Mouse (Mus musculus) heart, postnatal 4 days (tissue): ENCODE results near the gene Lilra6. TPM values are rescaled to one million over a fixed set of nuclear protein-coding genes. Genes with fewer than 3 reads are reported as not detected.
"Not testable (repeated sequence)": the region's sequence is repeated elsewhere in the genome, so short reads cannot be mapped to it uniquely, and the experiment has no call there.

Experiments used
- DNase-seq: peaks from one replicate; pipeline ENCODE4 v3.0.0; 2021
- total RNA-seq, 2 experiments: library from RNA; stranded (reverse); gene quantifications; 2 replicates each; pipeline ENCODE4 v1.2.3; 2021

Gene Lilra6
- under 1 TPM; 0.12 to 0.14 TPM for total RNA-seq

DNA sequence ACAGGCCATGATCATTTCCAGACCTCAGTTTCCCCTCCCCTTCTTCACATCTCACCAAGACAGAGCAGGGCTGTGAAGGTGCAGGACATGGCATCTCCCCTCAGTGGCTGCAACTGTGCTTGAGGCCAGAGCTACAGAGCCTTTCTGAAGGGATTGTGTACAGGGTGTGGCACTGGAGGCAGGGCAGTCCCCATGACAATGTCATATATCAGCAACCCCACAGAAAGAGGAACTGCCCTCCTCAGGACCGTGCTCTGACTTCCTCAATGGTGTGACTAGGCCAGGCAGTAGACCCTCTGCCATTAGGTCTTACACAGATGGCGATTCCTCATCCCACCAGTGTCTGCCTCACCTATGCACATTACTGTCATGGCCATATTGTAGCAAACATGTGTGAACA lies at the start of gene Lilra6:
Gene Lilra6 (minus strand): TSS at position 117 of the 400 bp plus-strand sequence.
- not testable (repeated sequence) for DNase-seq

DNA sequence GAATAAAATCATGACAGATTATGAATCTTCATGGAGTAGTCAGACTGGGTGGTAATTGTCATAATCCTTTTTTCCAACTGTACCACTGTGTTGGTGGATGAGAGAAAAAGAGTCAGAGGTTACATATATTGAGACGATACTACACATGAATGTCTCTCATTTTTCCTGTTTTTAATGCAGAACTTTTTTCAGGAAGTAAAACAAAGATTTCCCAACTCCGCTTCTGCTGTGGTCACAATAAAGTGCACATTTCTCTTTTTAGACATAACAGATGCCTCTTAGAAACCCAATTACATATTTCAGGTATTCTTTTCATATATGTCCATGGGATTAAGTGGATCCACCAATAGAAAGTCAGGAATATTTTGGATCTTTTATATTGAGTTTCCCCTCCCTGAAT lies 46.7 kb upstream of the Lilra6 start:
- no peak for DNase-seq

GRCm38 (mm10) chr7:3957387-3957786 lies 42.1 kb upstream of the Lilra6 start:
- no peak for DNase-seq

DNA sequence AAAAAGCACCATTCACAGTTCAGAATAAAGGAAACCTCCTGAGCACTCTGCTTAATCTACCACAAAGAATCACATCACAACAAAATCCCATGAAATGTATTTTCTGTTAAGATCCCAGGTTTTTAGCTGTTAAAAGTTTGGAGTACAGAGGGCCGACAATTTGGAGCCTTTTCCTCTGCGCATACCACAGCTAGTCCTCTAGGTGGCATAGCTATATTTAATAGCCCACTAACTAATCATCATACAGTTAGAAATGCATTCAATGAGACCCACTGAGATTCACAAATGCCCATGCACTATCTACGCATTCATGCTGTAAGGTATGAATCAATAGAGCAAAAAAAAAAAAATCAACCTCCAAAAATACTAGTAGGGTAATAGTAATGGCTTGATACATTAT lies 33.9 kb upstream of the Lilra6 start:
- DNase-seq, result no peak

DNA sequence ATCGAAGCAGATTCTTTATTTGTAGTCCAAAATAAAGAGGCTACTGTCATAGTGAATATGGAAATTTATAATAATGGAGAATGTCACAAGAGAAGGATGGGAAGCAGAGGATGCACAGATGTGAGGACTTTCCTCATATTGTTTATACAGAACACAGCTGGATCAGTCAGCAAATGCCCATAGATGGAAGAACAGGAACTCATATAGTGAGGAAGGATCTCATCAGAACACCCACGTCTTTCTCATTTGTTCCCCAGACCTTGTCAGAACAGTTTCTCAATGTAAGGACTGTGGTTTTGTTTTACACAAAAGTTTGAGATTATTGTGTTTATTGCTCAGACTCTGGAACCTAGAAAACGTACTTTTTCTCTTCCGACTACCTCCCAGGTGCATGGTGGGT lies 32.9 kb upstream of the Lilra6 start:
- no peak for DNase-seq

DNA sequence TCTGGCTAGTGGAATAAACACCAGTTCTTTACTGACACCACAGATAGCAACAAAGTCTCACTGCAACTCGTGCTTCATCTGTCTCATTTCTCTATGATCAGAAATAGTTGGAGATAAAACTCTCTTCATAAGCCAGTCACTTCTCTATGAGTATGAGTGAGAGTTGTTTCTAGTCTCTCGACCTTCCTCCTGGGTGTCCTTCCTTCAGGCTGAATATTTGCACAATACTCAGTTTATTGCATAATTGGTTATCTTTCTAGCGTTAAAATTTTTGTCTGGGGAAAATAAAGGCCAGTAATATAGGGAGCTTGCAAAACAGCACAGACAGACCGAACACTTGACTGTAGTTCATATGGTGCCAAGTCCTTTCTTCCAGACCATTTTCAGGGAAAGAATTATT lies 30.8 kb upstream of the Lilra6 start:
- DNase-seq, result no peak

DNA sequence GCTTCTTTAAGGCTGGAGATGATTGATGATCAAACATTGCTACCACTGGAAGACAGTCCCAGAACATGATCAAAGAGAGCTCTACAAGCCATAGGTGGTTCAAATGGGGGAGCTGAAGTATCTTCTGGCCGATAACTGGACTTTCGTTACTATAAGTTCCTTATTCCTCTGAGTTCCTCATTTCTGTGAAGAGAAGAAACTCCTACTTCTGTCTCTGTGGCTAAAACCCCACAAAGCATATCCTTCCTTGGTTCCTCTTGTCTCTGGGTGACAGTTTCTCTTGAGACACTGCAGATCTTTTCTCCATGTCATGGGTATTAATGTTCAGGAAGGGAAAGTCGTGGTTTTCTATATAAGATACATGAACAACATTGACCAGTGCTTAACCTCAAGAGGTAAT lies 25.6 kb upstream of the Lilra6 start:
- no peak for DNase-seq

DNA sequence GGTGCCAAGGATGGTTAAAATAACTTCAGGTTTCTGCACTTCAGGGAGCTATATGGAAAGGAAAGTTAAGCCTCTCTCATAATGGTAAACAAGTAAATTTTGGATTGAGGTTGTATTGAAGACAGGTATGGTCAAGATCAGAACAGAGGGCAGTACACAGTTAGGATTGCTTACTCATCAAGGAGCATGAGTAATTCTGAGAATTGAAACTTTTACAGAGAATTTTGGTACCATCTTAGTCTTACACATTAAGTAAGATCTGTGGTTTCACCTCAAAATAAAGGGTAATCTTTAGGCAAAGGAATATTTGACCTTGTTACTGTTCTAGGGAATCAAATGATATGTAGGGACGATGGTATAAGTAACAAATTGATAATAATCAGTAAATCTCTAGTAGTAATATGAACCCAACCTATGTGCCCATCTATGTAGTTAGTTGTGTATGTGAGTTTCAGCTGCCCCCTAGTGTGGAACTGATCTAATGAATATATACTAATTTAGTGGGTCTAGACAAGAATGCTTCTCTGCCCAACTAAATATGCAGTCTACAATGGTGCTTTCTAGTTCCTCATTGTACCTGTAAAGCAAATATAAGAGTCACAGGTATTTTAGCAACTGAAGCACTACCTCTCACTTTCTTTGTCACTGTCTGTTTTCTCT lies 24.7 kb upstream of the Lilra6 start:
- no peak for DNase-seq

- DNase-seq, result not testable (repeated sequence)
Measured at GRCm38 (mm10) chr7:3935473-3935872, 20.2 kb upstream of the Lilra6 start.

- no peak for DNase-seq
Measured at GRCm38 (mm10) chr7:3903704-3904103, 11.6 kb downstream of the Lilra6 start.

GRCm38 (mm10) chr7:3898036-3898590 lies 17.2 kb downstream of the Lilra6 start, which contains the start of gene Gm14548:
Gm14548 (minus strand) TSS chr7:3898120.
- DNase-seq, result not testable (repeated sequence)

DNA sequence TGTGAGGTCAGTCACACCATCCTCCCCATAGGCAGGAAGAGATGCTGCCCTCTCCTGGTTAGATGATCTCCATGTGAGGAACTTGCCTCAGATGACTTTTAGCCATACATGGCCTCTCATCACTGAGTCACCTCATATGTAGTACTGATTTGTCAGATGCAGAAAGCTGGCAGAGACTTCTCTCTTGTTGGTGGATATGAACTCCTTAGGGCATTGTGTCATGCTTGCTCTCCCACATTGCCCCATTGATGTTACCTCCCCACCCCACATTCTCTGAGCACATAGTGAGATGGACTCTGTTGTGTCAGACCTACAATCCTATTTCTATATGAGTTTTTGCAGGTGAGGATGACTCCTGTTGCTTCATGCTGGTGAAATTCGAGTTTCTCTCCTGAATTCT lies 40.3 kb downstream of the Lilra6 start:
- not testable (repeated sequence) for DNase-seq

Other genes with a start within 250 kb of the Lilra6 start
- gene Leng1, start 249.7 kb downstream of the Lilra6 start, total RNA-seq, result 10 to 100 TPM in 1 of 2 experiments, 1 to 10 TPM in 1; 8.5 to 10.2 TPM
- gene Tmc4, start 237.9 kb downstream of the Lilra6 start, total RNA-seq, result 1 to 10 TPM; 2.2 to 2.4 TPM
- 100 to 1,000 TPM; 127 to 133 TPM for gene Tsen34, start 222.6 kb downstream of the Lilra6 start, total RNA-seq
- gene Mboat7, start 222.0 kb downstream of the Lilra6 start, total RNA-seq, result 10 to 100 TPM; 29.7 to 32.3 TPM
- 100 to 1,000 TPM; 875 to 920 TPM for gene Rps9, start 211.5 kb downstream of the Lilra6 start, total RNA-seq
- gene Pirb, start 195.1 kb downstream of the Lilra6 start, total RNA-seq, result under 1 TPM; 0.43 to 0.64 TPM
- not detected for gene Gm15448, start 89.8 kb downstream of the Lilra6 start, total RNA-seq
- gene Pira2, start 70.5 kb downstream of the Lilra6 start, total RNA-seq, result under 1 TPM in 1 of 2 experiments, not detected in 1; 0.14 TPM
- gene Gm14548, start 17.4 kb downstream of the Lilra6 start, total RNA-seq, result under 1 TPM in 1 of 2 experiments, not detected in 1; 0.29 TPM
- gene Lair1, start 147.7 kb upstream of the Lilra6 start, total RNA-seq, result under 1 TPM; 0.54 to 0.55 TPM
- gene Ttyh1, start 203.9 kb upstream of the Lilra6 start, total RNA-seq, result 1 to 10 TPM; 1.1 to 2.1 TPM
- gene Leng8, start 221.5 kb upstream of the Lilra6 start, total RNA-seq, result 10 to 100 TPM; 63.7 to 77.8 TPM
- gene Leng9, start 234.9 kb upstream of the Lilra6 start, total RNA-seq, result 1 to 10 TPM; 2.1 to 3.0 TPM
- 10 to 100 TPM; 13.6 to 14.0 TPM for gene Cdc42ep5, start 249.4 kb upstream of the Lilra6 start, total RNA-seq